Mouse (Mus musculus): Measurements from ENCODE around the gene Trp73. TPM values are rescaled to one million over a fixed set of nuclear protein-coding genes. Genes with fewer than 3 reads are reported as not detected.

Trp73 gene
- total RNA-seq, 1 experiment = 2.6 TPM

DNA sequence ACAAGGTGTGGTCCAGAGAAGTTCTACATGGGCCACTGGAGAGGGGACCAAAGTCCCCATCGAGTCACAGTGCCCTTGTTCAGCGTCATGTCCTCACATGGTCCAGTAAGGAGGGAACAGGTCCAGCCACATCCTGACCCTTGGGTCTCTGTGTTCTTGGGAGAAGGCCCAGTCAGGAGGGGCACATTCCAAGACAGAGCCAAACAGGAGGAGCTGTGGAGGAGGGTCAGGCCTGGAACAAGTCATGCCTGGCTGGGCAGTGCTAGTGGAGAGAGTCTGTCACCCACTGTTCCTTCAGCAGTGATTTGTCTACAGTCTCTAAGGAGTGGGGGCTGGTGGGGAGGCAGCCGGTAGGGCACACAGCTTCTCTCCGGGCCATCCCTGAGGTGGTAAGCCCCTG is 117.6 kb downstream of the Trp73 start:
- TF ChIP-seq HCFC1 (IDR thresholded peaks at IDR 0.05; ENCODE audit: borderline replicate concordance, insufficient read depth, low read length) (no peak), ZNF384 (IDR thresholded peaks at IDR 0.05; ENCODE audit: low read depth, low read length) (no peak), CHD2 (IDR thresholded peaks at IDR 0.05; ENCODE audit: low read depth, low read length) (no peak), ZC3H11A (IDR thresholded peaks at IDR 0.05; ENCODE audit: borderline replicate concordance, low read depth, low read length) (no peak), MAFK (IDR thresholded peaks at IDR 0.05; ENCODE audit: insufficient read depth, low read depth, low read length) (no peak)
- H3K9ac ChIP-seq (ENCODE audit: insufficient read depth, low read depth, low read length, poor library complexity, severe bottlenecking) = no peak overlapping the region
- in situ Hi-C loops (cut with MboI; ENCODE audit: low sequenced_read_pairs in 2 of 2, unreplicated experiment in 2 of 2) = no loop called here
- H3K4me3 ChIP-seq (ENCODE audit: insufficient read depth in 1 of 2, low read depth in 1 of 2, low read length in 2 of 2, poor library complexity in 1 of 2, severe bottlenecking in 1 of 2) = no peak overlapping the region
- DNase-seq (ENCODE audit: low read depth, low spot score) = no peak
- no peak overlapping the region for H3K27ac ChIP-seq (ENCODE audit: insufficient read depth, low read depth, low read length, poor library complexity, severe bottlenecking)
- peaks cover 41% of the 10 kb centered on the region for H3K36me3 ChIP-seq (ENCODE audit: control insufficient read depth, insufficient read depth, low read length, poor library complexity, severe bottlenecking)
- H3K9me3 ChIP-seq (ENCODE audit: control insufficient read depth, insufficient read depth, low read depth, low read length) = no peaks in the 10 kb centered on the region
- peaks cover 0 to 4% of the 10 kb centered on the region in 2 experiments; a peak in 1 of 4 replicates for H3K4me1 ChIP-seq (ENCODE audit: control insufficient read depth in 2 of 2, insufficient read depth in 2 of 2, low read length in 2 of 2, poor library complexity in 1 of 2)

DNA sequence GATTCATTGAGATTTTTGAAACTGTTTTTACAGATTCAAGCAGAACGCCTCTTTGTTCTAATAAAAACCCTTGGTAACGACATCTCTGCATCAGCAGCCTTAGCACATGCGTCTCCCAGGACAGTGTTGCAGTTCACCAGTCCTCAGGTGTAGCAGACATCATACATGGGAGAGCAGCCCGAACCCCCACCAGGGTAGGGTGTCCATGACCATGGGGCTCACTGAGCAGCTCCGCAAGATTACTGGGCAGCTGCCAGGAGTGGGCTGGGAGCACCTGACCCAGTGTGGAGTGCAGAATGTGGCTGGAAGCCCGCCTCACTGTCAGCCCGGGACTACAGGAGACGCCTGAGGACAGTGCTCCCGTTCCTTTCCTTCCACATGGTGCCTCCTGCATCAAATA is 118.6 kb downstream of the Trp73 start:
- H3K4me1 ChIP-seq (ENCODE audit: control insufficient read depth in 2 of 2, insufficient read depth in 2 of 2, low read length in 2 of 2, poor library complexity in 1 of 2) = peaks cover 0 to 4% of the 10 kb centered on the region in 2 experiments; a peak in 1 of 4 replicates
- H3K36me3 ChIP-seq (ENCODE audit: control insufficient read depth, insufficient read depth, low read length, poor library complexity, severe bottlenecking) = peaks cover 50% of the 10 kb centered on the region
- H3K9ac ChIP-seq (ENCODE audit: insufficient read depth, low read depth, low read length, poor library complexity, severe bottlenecking) = no peak overlapping the region
- no peaks in the 10 kb centered on the region for H3K9me3 ChIP-seq (ENCODE audit: control insufficient read depth, insufficient read depth, low read depth, low read length)
- H3K4me3 ChIP-seq (ENCODE audit: insufficient read depth in 1 of 2, low read depth in 1 of 2, low read length in 2 of 2, poor library complexity in 1 of 2, severe bottlenecking in 1 of 2) = no peak overlapping the region
- in situ Hi-C loops (cut with MboI; ENCODE audit: low sequenced_read_pairs in 2 of 2, unreplicated experiment in 2 of 2) = no loop called here
- no peak overlapping the region for H3K27ac ChIP-seq (ENCODE audit: insufficient read depth, low read depth, low read length, poor library complexity, severe bottlenecking)
- no peak for DNase-seq (ENCODE audit: low read depth, low spot score)
- TF ChIP-seq HCFC1 (IDR thresholded peaks at IDR 0.05; ENCODE audit: borderline replicate concordance, insufficient read depth, low read length) (no peak), ZC3H11A (IDR thresholded peaks at IDR 0.05; ENCODE audit: borderline replicate concordance, low read depth, low read length) (no peak), ZNF384 (IDR thresholded peaks at IDR 0.05; ENCODE audit: low read depth, low read length) (no peak), MAFK (IDR thresholded peaks at IDR 0.05; ENCODE audit: insufficient read depth, low read depth, low read length) (no peak), CHD2 (IDR thresholded peaks at IDR 0.05; ENCODE audit: low read depth, low read length) (no peak)

DNA sequence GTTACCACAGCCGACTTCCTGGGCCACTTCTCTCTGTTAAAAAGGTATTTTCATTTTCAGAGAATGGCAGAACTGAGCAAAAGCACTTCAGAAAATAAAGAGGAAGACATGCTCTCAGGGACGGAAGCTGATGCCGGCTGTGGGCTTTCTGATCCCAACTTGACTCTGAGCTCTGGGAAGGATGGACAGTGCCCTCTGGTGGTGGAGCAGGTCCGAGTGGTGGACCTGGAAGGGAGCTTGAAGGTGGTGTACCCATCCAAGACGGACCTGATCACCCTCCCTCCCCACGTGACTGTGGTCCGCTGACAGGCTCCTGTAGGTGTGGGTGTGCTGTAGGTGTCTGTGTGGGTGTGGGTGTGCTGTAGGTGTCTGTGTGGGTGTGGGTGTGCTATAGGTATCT is 120.4 kb downstream of the Trp73 start:
- Histone ChIP-seq H3K9ac (ENCODE audit: insufficient read depth, low read depth, low read length, poor library complexity, severe bottlenecking) (no peak overlapping the region), H3K36me3 (ENCODE audit: control insufficient read depth, insufficient read depth, low read length, poor library complexity, severe bottlenecking) (peaks cover 63% of the 10 kb centered on the region), H3K27ac (ENCODE audit: insufficient read depth, low read depth, low read length, poor library complexity, severe bottlenecking) (no peak overlapping the region), H3K4me1 (ENCODE audit: control insufficient read depth in 2 of 2, insufficient read depth in 2 of 2, low read length in 2 of 2, poor library complexity in 1 of 2) (0 out of 4 replicates have a peak, but pooled peaks cover 0 to 2% of the 10 kb centered on the region in 2 experiments), H3K9me3 (ENCODE audit: control insufficient read depth, insufficient read depth, low read depth, low read length) (no peaks in the 10 kb centered on the region), H3K4me3 (ENCODE audit: insufficient read depth in 1 of 2, low read depth in 1 of 2, low read length in 2 of 2, poor library complexity in 1 of 2, severe bottlenecking in 1 of 2) (no peak overlapping the region)
- DNase-seq (ENCODE audit: low read depth, low spot score) = peak; percentile 45
- in situ Hi-C loops (cut with MboI; ENCODE audit: low sequenced_read_pairs in 2 of 2, unreplicated experiment in 2 of 2) = no loop called here
- TF ChIP-seq CHD2 (IDR thresholded peaks at IDR 0.05; ENCODE audit: low read depth, low read length) (no peak), HCFC1 (IDR thresholded peaks at IDR 0.05; ENCODE audit: borderline replicate concordance, insufficient read depth, low read length) (no peak), ZC3H11A (IDR thresholded peaks at IDR 0.05; ENCODE audit: borderline replicate concordance, low read depth, low read length) (no peak), MAFK (IDR thresholded peaks at IDR 0.05; ENCODE audit: insufficient read depth, low read depth, low read length) (no peak), ZNF384 (IDR thresholded peaks at IDR 0.05; ENCODE audit: low read depth, low read length) (no peak)

DNA sequence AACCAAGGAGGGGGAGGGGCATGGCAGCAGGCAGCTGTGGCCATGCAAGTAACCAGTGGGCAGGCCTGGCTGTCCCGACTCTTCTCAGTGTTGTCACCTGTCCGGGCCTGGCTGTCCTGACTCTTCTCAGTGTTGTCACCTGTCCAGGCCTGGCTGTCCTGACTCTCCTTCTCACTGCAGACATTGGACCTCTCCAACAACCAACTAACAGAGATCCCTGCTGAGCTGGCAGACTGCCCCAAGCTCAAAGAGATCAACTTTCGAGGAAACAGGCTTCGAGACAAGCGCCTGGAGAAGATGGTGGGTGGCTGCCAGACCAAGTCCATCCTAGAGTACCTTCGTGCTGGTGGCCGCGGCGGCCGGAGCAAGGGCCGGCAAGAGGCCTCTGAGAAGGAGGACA is 124.5 kb downstream of the Trp73 start:
- TF ChIP-seq HCFC1 (IDR thresholded peaks at IDR 0.05; ENCODE audit: borderline replicate concordance, insufficient read depth, low read length) = no peak
- no peak for TF ChIP-seq CHD2 (IDR thresholded peaks at IDR 0.05; ENCODE audit: low read depth, low read length)
- no peak for TF ChIP-seq ZNF384 (IDR thresholded peaks at IDR 0.05; ENCODE audit: low read depth, low read length)
- no peak for TF ChIP-seq ZC3H11A (IDR thresholded peaks at IDR 0.05; ENCODE audit: borderline replicate concordance, low read depth, low read length)
- TF ChIP-seq MAFK (IDR thresholded peaks at IDR 0.05; ENCODE audit: insufficient read depth, low read depth, low read length) = no peak
- H3K9ac ChIP-seq (ENCODE audit: insufficient read depth, low read depth, low read length, poor library complexity, severe bottlenecking) = no peak overlapping the region
- no peak overlapping the region for H3K27ac ChIP-seq (ENCODE audit: insufficient read depth, low read depth, low read length, poor library complexity, severe bottlenecking)
- peaks cover 56% of the 10 kb centered on the region for H3K36me3 ChIP-seq (ENCODE audit: control insufficient read depth, insufficient read depth, low read length, poor library complexity, severe bottlenecking)
- peaks cover 5 to 14% of the 10 kb centered on the region in 2 experiments; a peak in 2 of 4 replicates for H3K4me1 ChIP-seq (ENCODE audit: control insufficient read depth in 2 of 2, insufficient read depth in 2 of 2, low read length in 2 of 2, poor library complexity in 1 of 2)
- H3K9me3 ChIP-seq (ENCODE audit: control insufficient read depth, insufficient read depth, low read depth, low read length) = no peaks in the 10 kb centered on the region
- H3K4me3 ChIP-seq (ENCODE audit: insufficient read depth in 1 of 2, low read depth in 1 of 2, low read length in 2 of 2, poor library complexity in 1 of 2, severe bottlenecking in 1 of 2) = no peak overlapping the region
- in situ Hi-C loops (cut with MboI; ENCODE audit: low sequenced_read_pairs in 2 of 2, unreplicated experiment in 2 of 2) = no loop called here
- DNase-seq (ENCODE audit: low read depth, low spot score) = no peak
